Mouse (Mus musculus) kidney, embryonic 16.5 days (tissue): ENCODE measurements around the gene Ptbp1. TPM values are rescaled to one million over a fixed set of nuclear protein-coding genes. Genes with fewer than 3 reads are reported as not detected.
A peak's percentile ranks its signal among the peaks of the same experiment; 100 is the strongest.

Experiments used
- ATAC-seq: fragments of 200-750 bp; cut with Nextera tagmentation; 2 replicates; pipeline ENCODE4 v1.8.0; 2017; ENCODE audit warnings: moderate TSS enrichment; ENCODE audit not compliant: low FRiP score, low TSS enrichment
- H3K27ac ChIP-seq: fragments of 300-500 bp; sonication (generic); 2 replicates; pipeline ENCODE4 v1.5.1; 2014; ENCODE audit warnings: low read length
- H3K27me3 ChIP-seq: fragments of 300-500 bp; sonication (generic); 2 replicates; pipeline ENCODE4 v1.6.1; 2014; ENCODE audit warnings: low read length, control low read depth, mixed read lengths; ENCODE audit not compliant: insufficient read depth
- H3K36me3 ChIP-seq: fragments of 300-500 bp; sonication (generic); 2 replicates; pipeline ENCODE4 v1.6.1; 2014; ENCODE audit warnings: low read length, control low read depth, mixed read lengths; ENCODE audit not compliant: insufficient read depth
- H3K4me1 ChIP-seq: fragments of 300-500 bp; sonication (generic); 2 replicates; pipeline ENCODE4 v1.6.1; 2014; ENCODE audit warnings: low read length, control low read depth, mixed read lengths; ENCODE audit not compliant: insufficient read depth
- H3K4me2 ChIP-seq: fragments of 300-500 bp; sonication (generic); replicated peaks from 2 replicates; pipeline ENCODE4 v1.6.1; 2014; ENCODE audit warnings: low read depth, low read length
- H3K4me3 ChIP-seq: fragments of 300-500 bp; sonication (generic); 2 replicates; pipeline ENCODE4 v1.5.1; 2014; ENCODE audit warnings: mild to moderate bottlenecking, low read length
- H3K9ac ChIP-seq: fragments of 300-500 bp; sonication (generic); replicated peaks from 2 replicates; pipeline ENCODE4 v1.6.1; 2014; ENCODE audit warnings: low read length
- H3K9me3 ChIP-seq: fragments of 300-500 bp; sonication (generic); 2 replicates; pipeline ENCODE4 v1.6.1; 2016; ENCODE audit warnings: low read length, control low read depth
- WGBS: fragments of 180-500 bp; shearing (Covaris S2); extraction: QIAGEN DNeasy Blood & Tissue Kit; methylation state at CpG from one replicate; pipeline ENCODE4 v1.1.7; 2014; 5-methylcytosine and 5-hydroxymethylcytosine counted together
- polyA plus RNA-seq: library from polyadenylated mRNA; unstranded; fragments of >200 nt; fragmentation: Nextera tagmentation; extraction: Ambion mirVana; gene quantifications from 2 replicates; pipeline ENCODE4 v1.2.1, GENCODE M21; 2015

Gene Ptbp1
- polyA plus RNA-seq, 1 experiment from 2014 or later = 431 TPM

GRCm38 (mm10) chr10:79815671-79816494 is 38.3 kb upstream of the Ptbp1 start:
- Histone ChIP-seq H3K4me2 (peak overlapping the region; percentile 29), H3K9ac (peak overlapping the region; percentile 17; the same call in 1 of the 2 replicates), H3K27ac (peak overlapping the region; percentile 93)

GRCm38 (mm10) chr10:79817111-79817510 is 37.1 kb upstream of the Ptbp1 start:
- H3K27ac ChIP-seq = peak overlapping the region; percentile 93
- H3K4me2 ChIP-seq = 0 out of 2 replicates have a peak overlapping the region, but pooled peaks have one; percentile 11
- peaks cover 44% of the 10 kb centered on the region for H3K4me1 ChIP-seq
- H3K36me3 ChIP-seq = peaks cover 22% of the 10 kb centered on the region
- WGBS = 76% methylated on average over 2 of the region's 2 CpGs
- no peak overlapping the region for H3K4me3 ChIP-seq
- H3K27me3 ChIP-seq = no peaks in the 10 kb centered on the region
- no peaks in the 10 kb centered on the region for H3K9me3 ChIP-seq
- ATAC-seq = no peak
- no peak overlapping the region for H3K9ac ChIP-seq

More at GRCm38 (mm10) chr10:79815671-79816494, 38.3 kb upstream of the Ptbp1 start:
- Histone ChIP-seq H3K27me3 (no peaks in the 10 kb centered on the region), H3K36me3 (peaks cover 26% of the 10 kb centered on the region), H3K4me3 (peak overlapping the region; percentile 21), H3K9me3 (no peaks in the 10 kb centered on the region), H3K4me1 (peaks cover 33% of the 10 kb centered on the region)
- ATAC-seq = peak; percentile 57
- 70% methylated on average over 12 of the region's 12 CpGs for WGBS

- Histone ChIP-seq H3K4me3 (no peak overlapping the region), H3K27me3 (no peaks in the 10 kb centered on the region), H3K9me3 (no peaks in the 10 kb centered on the region), H3K27ac (no peak overlapping the region), H3K36me3 (peaks cover 22% of the 10 kb centered on the region), H3K4me1 (peaks cover 51% of the 10 kb centered on the region), H3K9ac (no peak overlapping the region), H3K4me2 (no peak overlapping the region)
- WGBS = 70% methylated on average over 4 of the region's 4 CpGs
- ATAC-seq = no peak
These were observed 36.0 kb upstream of the Ptbp1 start for GRCm38 (mm10) chr10:79818225-79818624.

- ATAC-seq = no peak
- Histone ChIP-seq H3K9me3 (no peaks in the 10 kb centered on the region), H3K4me1 (peaks cover 51% of the 10 kb centered on the region), H3K4me2 (no peak overlapping the region), H3K27ac (no peak overlapping the region), H3K36me3 (peaks cover 22% of the 10 kb centered on the region), H3K4me3 (no peak overlapping the region), H3K9ac (no peak overlapping the region), H3K27me3 (no peaks in the 10 kb centered on the region)
- WGBS = 93% methylated on average over 17 of the region's 17 CpGs
These were observed 34.6 kb upstream of the Ptbp1 start for GRCm38 (mm10) chr10:79819606-79820005.

GRCm38 (mm10) chr10:79820277-79820676 is 34.0 kb upstream of the Ptbp1 start:
- no peaks in the 10 kb centered on the region for H3K9me3 ChIP-seq
- no peak overlapping the region for H3K4me2 ChIP-seq
- peaks cover 22% of the 10 kb centered on the region for H3K36me3 ChIP-seq
- H3K27ac ChIP-seq = peak overlapping the region; percentile 84
- WGBS = 71% methylated on average over 8 of the region's 8 CpGs
- no peaks in the 10 kb centered on the region for H3K27me3 ChIP-seq
- H3K4me3 ChIP-seq = no peak overlapping the region
- H3K9ac ChIP-seq = peak overlapping the region; percentile 44
- no peak for ATAC-seq
- peaks cover 45% of the 10 kb centered on the region for H3K4me1 ChIP-seq

- Histone ChIP-seq H3K9ac (peak within 1 kb of the TSS; percentile 57), H3K4me2 (no peak within 1 kb of the TSS; the same call in 1 of the 2 replicates), H3K27me3 (no peaks in the 10 kb centered on the region), H3K27ac (peak within 1 kb of the TSS; percentile 84), H3K36me3 (peaks cover 24% of the 10 kb centered on the region), H3K9me3 (no peaks in the 10 kb centered on the region), H3K4me3 (no peak within 1 kb of the TSS), H3K4me1 (peaks cover 44% of the 10 kb centered on the region)
- 37% methylated on average over 11 of the region's 11 CpGs for WGBS
- no peak for ATAC-seq
These were observed 33.4 kb upstream of the Ptbp1 start, which contains the start of gene Misp for GRCm38 (mm10) chr10:79820782-79821181. Gene Misp (plus strand): TSS chr10:79820989.

- H3K27ac ChIP-seq = peak overlapping the region; percentile 74
- ATAC-seq = no peak
These were observed 32.5 kb upstream of the Ptbp1 start for GRCm38 (mm10) chr10:79821731-79822130.

GRCm38 (mm10) chr10:79822372-79822771 is 31.9 kb upstream of the Ptbp1 start:
- Histone ChIP-seq H3K27me3 (no peaks in the 10 kb centered on the region), H3K4me3 (peak overlapping the region; percentile 21; the same call in 1 of the 2 replicates), H3K9ac (peak overlapping the region; percentile 57), H3K27ac (peak overlapping the region; percentile 74), H3K4me1 (peaks cover 44% of the 10 kb centered on the region), H3K9me3 (no peaks in the 10 kb centered on the region), H3K36me3 (peaks cover 19% of the 10 kb centered on the region), H3K4me2 (peak overlapping the region; percentile 45)
- ATAC-seq = peak; percentile 85
- WGBS = 21% methylated on average over 16 of the region's 17 CpGs

More at GRCm38 (mm10) chr10:79821731-79822130, 32.5 kb upstream of the Ptbp1 start:
- Histone ChIP-seq H3K4me3 (no peak overlapping the region), H3K36me3 (peaks cover 21% of the 10 kb centered on the region), H3K9me3 (no peaks in the 10 kb centered on the region), H3K27me3 (no peaks in the 10 kb centered on the region), H3K4me1 (peaks cover 44% of the 10 kb centered on the region), H3K9ac (peak overlapping the region; percentile 57), H3K4me2 (peak overlapping the region; percentile 45)
- 83% methylated on average over 12 of the region's 12 CpGs for WGBS

GRCm38 (mm10) chr10:79823011-79823410 is 31.2 kb upstream of the Ptbp1 start:
- no peak for ATAC-seq
- H3K9me3 ChIP-seq = no peaks in the 10 kb centered on the region
- WGBS = 67% methylated on average over 6 of the region's 6 CpGs
- peaks cover 19% of the 10 kb centered on the region for H3K36me3 ChIP-seq
- H3K27me3 ChIP-seq = no peaks in the 10 kb centered on the region
- H3K9ac ChIP-seq = peak overlapping the region; percentile 57; the same call in 1 of the 2 replicates
- peaks cover 42% of the 10 kb centered on the region for H3K4me1 ChIP-seq
- H3K4me2 ChIP-seq = peak overlapping the region; percentile 45
- H3K4me3 ChIP-seq = peak overlapping the region; percentile 21; the same call in 1 of the 2 replicates
- H3K27ac ChIP-seq = peak overlapping the region; percentile 74

- Histone ChIP-seq H3K9me3 (no peaks in the 10 kb centered on the region), H3K27me3 (no peaks in the 10 kb centered on the region), H3K27ac (no peak overlapping the region), H3K4me2 (no peak overlapping the region), H3K9ac (no peak overlapping the region; the same call in 1 of the 2 replicates), H3K36me3 (peaks cover 14% of the 10 kb centered on the region), H3K4me1 (peaks cover 38% of the 10 kb centered on the region), H3K4me3 (no peak overlapping the region)
- 64% methylated on average over 6 of the region's 6 CpGs for WGBS
- no peak for ATAC-seq
These were observed 29.8 kb upstream of the Ptbp1 start for GRCm38 (mm10) chr10:79824413-79824812.
